Mouse (Mus musculus): ENCODE results near the gene Msantd3. TPM values are rescaled to one million over a fixed set of nuclear protein-coding genes. Genes with fewer than 3 reads are reported as not detected.

Gene Msantd3
- polyA plus RNA-seq, 1 experiment from 2014 or later: 28.4 TPM

DNA sequence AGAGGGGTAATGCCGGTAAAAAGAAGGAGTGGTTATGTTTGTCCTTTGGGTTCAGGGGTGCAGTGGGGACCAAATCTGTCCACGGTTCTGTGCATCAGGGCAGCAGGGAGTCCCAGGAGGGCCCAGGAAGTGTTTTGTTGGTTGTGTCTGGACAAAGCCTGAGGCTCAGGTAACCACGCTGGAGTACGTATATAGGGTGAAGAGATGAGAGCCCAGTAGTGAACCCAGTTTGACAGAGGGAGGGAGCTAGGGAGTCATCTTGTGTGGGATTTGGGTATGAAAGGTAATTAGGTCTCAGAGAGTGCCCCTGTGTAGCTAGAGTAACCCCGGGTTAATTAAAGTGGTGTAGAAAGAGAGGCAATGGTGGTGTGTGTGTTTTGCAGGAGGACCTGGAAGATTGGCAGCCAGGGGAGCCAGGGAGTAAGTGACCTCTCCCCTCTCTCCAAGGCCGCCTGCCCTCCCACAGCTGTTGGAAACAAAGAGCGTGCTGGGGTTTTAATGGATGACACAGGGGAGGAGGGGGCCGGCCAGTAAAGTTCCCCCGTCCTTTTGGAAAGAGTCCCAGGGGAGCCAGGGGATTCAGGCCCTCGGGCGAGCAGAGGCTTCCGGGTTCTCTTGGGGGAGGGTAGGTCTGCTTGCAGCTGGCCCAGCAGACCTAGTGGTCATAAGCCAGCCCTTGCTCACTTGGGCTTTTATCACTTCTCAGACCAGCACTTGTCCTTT is 46.5 kb downstream of the Msantd3 start:
- peak; percentile 48 for ATAC-seq (ENCODE audit: low read depth)
- peaks cover 10% of the 10 kb centered on the region for H3K4me1 ChIP-seq (ENCODE audit: control insufficient read depth, insufficient read depth, low read length)
- H3K36me3 ChIP-seq (ENCODE audit: control insufficient read depth, insufficient read depth, low read length): peaks cover 4% of the 10 kb centered on the region; the same call in 1 of the 2 replicates
- peak overlapping the region; percentile 98 for H3K9ac ChIP-seq (ENCODE audit: low read depth, low read length)
- DNase-seq (ENCODE audit: low spot score): peak; percentile 65
- peak overlapping the region; percentile 72 for H3K4me2 ChIP-seq (ENCODE audit: low read depth, low read length)
- no peaks in the 10 kb centered on the region for H3K9me3 ChIP-seq (ENCODE audit: control insufficient read depth, low read length)
- WGBS: 0% methylated on average over 12 of the region's 12 CpGs
- no peaks in the 10 kb centered on the region for H3K27me3 ChIP-seq (replicated peaks; ENCODE audit: control insufficient read depth, insufficient read depth, low read length)
- H3K27ac ChIP-seq (replicated peaks; ENCODE audit: low read depth, low read length): peak overlapping the region; percentile 96
- peak overlapping the region; percentile 72 for H3K4me3 ChIP-seq (ENCODE audit: low read depth, low read length)

DNA sequence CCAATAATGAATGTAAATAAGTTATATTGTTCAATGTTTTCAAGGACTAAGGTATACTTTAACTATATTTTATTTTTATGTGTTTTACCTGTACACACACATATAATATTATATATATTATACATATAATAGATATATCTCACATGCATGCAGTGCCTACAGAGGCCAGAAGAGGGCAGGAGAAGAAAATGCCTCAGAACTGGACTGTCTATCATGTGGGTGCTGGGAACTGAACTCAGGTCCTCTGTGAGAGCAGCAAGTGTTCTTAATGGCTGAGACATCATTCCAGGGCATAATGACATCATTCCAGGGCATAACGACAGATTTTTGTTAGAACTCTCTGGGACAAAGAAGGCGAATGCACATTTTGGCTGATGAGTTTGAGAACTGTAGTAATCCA is 47.8 kb downstream of the Msantd3 start:
- Histone ChIP-seq H3K9me3 (ENCODE audit: control insufficient read depth, low read length) (no peaks in the 10 kb centered on the region), H3K4me2 (ENCODE audit: low read depth, low read length) (no peak overlapping the region), H3K27ac (replicated peaks; ENCODE audit: low read depth, low read length) (no peak overlapping the region), H3K4me3 (ENCODE audit: low read depth, low read length) (no peak overlapping the region), H3K9ac (ENCODE audit: low read depth, low read length) (no peak overlapping the region), H3K27me3 (replicated peaks; ENCODE audit: control insufficient read depth, insufficient read depth, low read length) (no peaks in the 10 kb centered on the region), H3K4me1 (ENCODE audit: control insufficient read depth, insufficient read depth, low read length) (peaks cover 10% of the 10 kb centered on the region), H3K36me3 (ENCODE audit: control insufficient read depth, insufficient read depth, low read length) (peaks cover 4% of the 10 kb centered on the region; the same call in 1 of the 2 replicates)
- ATAC-seq (ENCODE audit: low read depth) (no peak), DNase-seq (ENCODE audit: low spot score) (no peak)
- 97% methylated on average over 2 of the region's 2 CpGs for WGBS

DNA sequence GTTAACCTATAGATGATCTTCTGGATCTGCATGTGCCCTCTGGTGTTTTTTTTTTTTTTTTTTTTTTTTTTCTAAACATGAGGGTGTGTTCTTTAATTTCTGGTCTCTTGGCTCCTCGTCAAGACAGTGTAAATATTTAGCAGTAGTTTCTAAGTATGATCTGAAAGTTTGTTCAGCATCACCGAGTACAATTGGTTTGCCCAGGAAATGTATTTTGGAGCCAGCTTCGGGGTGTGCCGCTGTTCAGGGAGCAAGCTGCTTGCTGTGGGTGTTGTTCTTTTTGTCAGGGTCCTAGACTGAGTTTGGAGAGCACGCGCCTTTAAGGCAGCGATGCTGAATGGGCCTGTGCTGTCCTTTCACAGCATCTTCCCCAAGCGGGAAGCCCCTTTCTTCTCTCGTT is 48.8 kb downstream of the Msantd3 start:
- no peak overlapping the region for H3K9ac ChIP-seq (ENCODE audit: low read depth, low read length)
- DNase-seq (ENCODE audit: low spot score) (no peak), ATAC-seq (ENCODE audit: low read depth) (no peak)
- H3K36me3 ChIP-seq (ENCODE audit: control insufficient read depth, insufficient read depth, low read length): peaks cover 4% of the 10 kb centered on the region; the same call in 1 of the 2 replicates
- H3K27me3 ChIP-seq (replicated peaks; ENCODE audit: control insufficient read depth, insufficient read depth, low read length): no peaks in the 10 kb centered on the region
- no peak overlapping the region for H3K4me2 ChIP-seq (ENCODE audit: low read depth, low read length)
- H3K4me1 ChIP-seq (ENCODE audit: control insufficient read depth, insufficient read depth, low read length): peaks cover 10% of the 10 kb centered on the region
- H3K9me3 ChIP-seq (ENCODE audit: control insufficient read depth, low read length): no peaks in the 10 kb centered on the region
- no peak overlapping the region for H3K4me3 ChIP-seq (ENCODE audit: low read depth, low read length)
- H3K27ac ChIP-seq (replicated peaks; ENCODE audit: low read depth, low read length): no peak overlapping the region
- WGBS: 79% methylated on average over 9 of the region's 9 CpGs

DNA sequence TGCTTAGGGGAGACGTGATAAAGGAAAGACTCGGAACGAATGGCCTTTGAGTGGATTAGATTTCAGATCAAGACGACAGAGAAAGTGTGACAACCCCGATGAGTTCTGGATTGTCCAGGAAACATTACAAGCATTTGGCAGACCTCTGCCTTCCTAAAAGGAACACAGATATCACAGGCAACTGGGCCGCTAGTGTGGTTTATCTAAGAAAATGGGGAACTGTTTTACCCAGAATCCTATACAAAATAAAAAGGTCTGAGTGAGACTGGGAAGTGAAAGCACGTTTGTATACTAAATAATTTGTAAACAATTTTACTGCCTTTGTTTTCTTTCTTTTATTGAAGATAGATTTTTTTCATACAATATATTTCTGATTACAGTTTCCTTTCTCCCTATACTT is 51.1 kb downstream of the Msantd3 start:
- DNase-seq (ENCODE audit: low spot score) (no peak), ATAC-seq (ENCODE audit: low read depth) (no peak)
- no peaks in the 10 kb centered on the region for H3K9me3 ChIP-seq (ENCODE audit: control insufficient read depth, low read length)
- H3K4me2 ChIP-seq (ENCODE audit: low read depth, low read length): no peak overlapping the region
- no peak overlapping the region for H3K4me3 ChIP-seq (ENCODE audit: low read depth, low read length)
- no peaks in the 10 kb centered on the region for H3K27me3 ChIP-seq (replicated peaks; ENCODE audit: control insufficient read depth, insufficient read depth, low read length)
- H3K9ac ChIP-seq (ENCODE audit: low read depth, low read length): no peak overlapping the region
- H3K4me1 ChIP-seq (ENCODE audit: control insufficient read depth, insufficient read depth, low read length): peaks cover 7% of the 10 kb centered on the region; the same call in 1 of the 2 replicates
- H3K36me3 ChIP-seq (ENCODE audit: control insufficient read depth, insufficient read depth, low read length): peaks cover 4% of the 10 kb centered on the region; the same call in 1 of the 2 replicates
- H3K27ac ChIP-seq (replicated peaks; ENCODE audit: low read depth, low read length): no peak overlapping the region
- WGBS: 78% methylated on average over 7 of the region's 7 CpGs

DNA sequence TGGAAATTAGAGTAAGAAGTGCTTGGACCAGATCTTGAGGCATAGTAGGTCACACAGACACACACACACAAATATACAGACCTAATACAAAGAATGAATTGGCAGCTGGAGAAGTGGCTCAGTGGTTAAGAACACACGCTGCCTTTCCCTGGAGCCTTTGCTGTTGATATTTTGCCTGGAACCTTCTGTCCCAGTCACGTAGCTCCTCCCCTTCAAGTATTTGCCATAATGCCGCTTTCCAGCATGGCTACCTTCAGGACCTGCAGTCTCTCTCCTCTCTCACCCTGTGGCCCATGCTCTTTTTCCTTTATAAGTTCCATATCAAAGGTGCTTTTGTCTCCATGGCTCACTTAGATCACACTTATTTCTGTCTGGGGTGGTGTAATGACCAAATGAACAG is 51.7 kb downstream of the Msantd3 start:
- DNase-seq (ENCODE audit: low spot score) (no peak), ATAC-seq (ENCODE audit: low read depth) (no peak)
- no peak overlapping the region for H3K9ac ChIP-seq (ENCODE audit: low read depth, low read length)
- WGBS: 88% methylated on average over 3 of the region's 3 CpGs
- H3K36me3 ChIP-seq (ENCODE audit: control insufficient read depth, insufficient read depth, low read length): peaks cover 4% of the 10 kb centered on the region; the same call in 1 of the 2 replicates
- H3K27ac ChIP-seq (replicated peaks; ENCODE audit: low read depth, low read length): no peak overlapping the region
- H3K9me3 ChIP-seq (ENCODE audit: control insufficient read depth, low read length): no peaks in the 10 kb centered on the region
- peaks cover 4% of the 10 kb centered on the region; the same call in 1 of the 2 replicates for H3K4me1 ChIP-seq (ENCODE audit: control insufficient read depth, insufficient read depth, low read length)
- no peaks in the 10 kb centered on the region for H3K27me3 ChIP-seq (replicated peaks; ENCODE audit: control insufficient read depth, insufficient read depth, low read length)
- no peak overlapping the region for H3K4me3 ChIP-seq (ENCODE audit: low read depth, low read length)
- no peak overlapping the region for H3K4me2 ChIP-seq (ENCODE audit: low read depth, low read length)

DNA sequence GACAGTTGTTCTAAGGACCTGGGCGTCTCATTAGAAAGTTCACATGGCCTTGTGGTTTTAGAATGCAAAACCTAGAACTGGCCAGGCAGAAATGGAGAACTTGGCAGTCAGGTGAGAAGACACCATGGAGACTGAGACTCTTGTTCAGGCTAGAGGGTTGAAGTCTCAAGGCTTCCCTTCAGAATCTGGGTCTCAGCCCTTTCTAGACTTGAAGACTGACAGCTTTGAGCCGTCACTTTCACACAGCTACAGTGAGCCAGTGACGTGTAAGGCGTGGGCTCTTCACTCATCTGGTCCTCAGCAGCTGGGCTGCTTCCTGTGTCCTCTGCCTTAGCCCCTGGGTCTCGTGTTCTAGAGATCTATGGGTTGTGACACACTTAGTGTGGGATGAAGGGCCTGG is 52.6 kb downstream of the Msantd3 start:
- Histone ChIP-seq H3K27ac (replicated peaks; ENCODE audit: low read depth, low read length) (no peak overlapping the region), H3K4me1 (ENCODE audit: control insufficient read depth, insufficient read depth, low read length) (no peaks in the 10 kb centered on the region), H3K4me2 (ENCODE audit: low read depth, low read length) (no peak overlapping the region), H3K4me3 (ENCODE audit: low read depth, low read length) (no peak overlapping the region), H3K27me3 (replicated peaks; ENCODE audit: control insufficient read depth, insufficient read depth, low read length) (no peaks in the 10 kb centered on the region), H3K9me3 (ENCODE audit: control insufficient read depth, low read length) (no peaks in the 10 kb centered on the region), H3K9ac (ENCODE audit: low read depth, low read length) (no peak overlapping the region), H3K36me3 (ENCODE audit: control insufficient read depth, insufficient read depth, low read length) (peaks cover 4% of the 10 kb centered on the region; the same call in 1 of the 2 replicates)
- 71% methylated on average over 5 of the region's 5 CpGs for WGBS
- no peak for ATAC-seq (ENCODE audit: low read depth)
- no peak for DNase-seq (ENCODE audit: low spot score)

DNA sequence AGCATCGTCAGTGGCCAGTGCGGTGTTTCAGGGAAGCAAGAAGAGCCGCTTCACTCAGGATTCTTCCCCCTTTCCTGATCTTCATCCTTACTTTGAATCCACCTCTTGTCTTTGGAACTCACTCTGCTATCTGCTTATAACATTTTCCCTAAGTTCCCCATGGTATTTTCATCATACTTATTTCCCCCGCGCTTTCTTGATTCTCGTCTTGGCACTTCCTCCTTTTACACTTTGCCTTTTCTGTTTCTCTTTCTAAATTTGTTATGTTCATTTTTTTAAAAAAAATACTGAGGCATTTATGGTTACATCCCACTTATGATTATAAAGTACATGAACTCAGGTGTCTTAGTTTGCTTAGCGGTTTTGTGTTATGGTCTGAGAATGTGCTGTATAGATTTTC is 53.1 kb downstream of the Msantd3 start:
- ATAC-seq (ENCODE audit: low read depth) (no peak), DNase-seq (ENCODE audit: low spot score) (no peak)
- 86% methylated on average over 7 of the region's 7 CpGs for WGBS
- no peak overlapping the region for H3K27ac ChIP-seq (replicated peaks; ENCODE audit: low read depth, low read length)
- H3K4me1 ChIP-seq (ENCODE audit: control insufficient read depth, insufficient read depth, low read length): no peaks in the 10 kb centered on the region
- H3K4me2 ChIP-seq (ENCODE audit: low read depth, low read length): no peak overlapping the region
- H3K9me3 ChIP-seq (ENCODE audit: control insufficient read depth, low read length): no peaks in the 10 kb centered on the region
- H3K27me3 ChIP-seq (replicated peaks; ENCODE audit: control insufficient read depth, insufficient read depth, low read length): no peaks in the 10 kb centered on the region
- H3K9ac ChIP-seq (ENCODE audit: low read depth, low read length): no peak overlapping the region
- H3K36me3 ChIP-seq (ENCODE audit: control insufficient read depth, insufficient read depth, low read length): peaks cover under 1% of the 10 kb centered on the region; the same call in 1 of the 2 replicates
- H3K4me3 ChIP-seq (ENCODE audit: low read depth, low read length): no peak overlapping the region

DNA sequence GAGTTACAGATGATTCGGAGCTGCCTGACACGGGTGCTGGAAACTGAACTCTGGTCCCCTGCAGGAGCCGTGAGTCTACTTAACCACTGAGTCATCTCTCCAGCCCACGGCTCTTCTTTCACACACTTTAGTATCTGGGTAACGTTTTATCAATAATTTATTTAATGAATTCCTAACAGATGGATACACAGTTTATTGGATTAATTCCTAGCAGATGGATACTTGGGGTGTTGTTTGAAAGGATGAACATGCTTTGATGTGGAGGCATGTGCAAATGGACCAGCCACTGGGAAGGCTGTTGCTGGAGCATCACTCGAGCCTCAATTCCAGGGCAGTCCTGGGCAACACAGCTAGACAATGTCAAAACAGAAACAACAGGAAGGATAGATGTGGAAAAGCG is 56.4 kb downstream of the Msantd3 start:
- Histone ChIP-seq H3K4me1 (ENCODE audit: control insufficient read depth, insufficient read depth, low read length) (no peaks in the 10 kb centered on the region), H3K36me3 (ENCODE audit: control insufficient read depth, insufficient read depth, low read length) (no peaks in the 10 kb centered on the region), H3K27ac (replicated peaks; ENCODE audit: low read depth, low read length) (no peak overlapping the region), H3K9me3 (ENCODE audit: control insufficient read depth, low read length) (no peaks in the 10 kb centered on the region), H3K4me2 (ENCODE audit: low read depth, low read length) (no peak overlapping the region), H3K9ac (ENCODE audit: low read depth, low read length) (no peak overlapping the region), H3K27me3 (replicated peaks; ENCODE audit: control insufficient read depth, insufficient read depth, low read length) (no peaks in the 10 kb centered on the region), H3K4me3 (ENCODE audit: low read depth, low read length) (no peak overlapping the region)
- DNase-seq (ENCODE audit: low spot score) (no peak), ATAC-seq (ENCODE audit: low read depth) (no peak)
- WGBS: 90% methylated on average over 7 of the region's 7 CpGs

DNA sequence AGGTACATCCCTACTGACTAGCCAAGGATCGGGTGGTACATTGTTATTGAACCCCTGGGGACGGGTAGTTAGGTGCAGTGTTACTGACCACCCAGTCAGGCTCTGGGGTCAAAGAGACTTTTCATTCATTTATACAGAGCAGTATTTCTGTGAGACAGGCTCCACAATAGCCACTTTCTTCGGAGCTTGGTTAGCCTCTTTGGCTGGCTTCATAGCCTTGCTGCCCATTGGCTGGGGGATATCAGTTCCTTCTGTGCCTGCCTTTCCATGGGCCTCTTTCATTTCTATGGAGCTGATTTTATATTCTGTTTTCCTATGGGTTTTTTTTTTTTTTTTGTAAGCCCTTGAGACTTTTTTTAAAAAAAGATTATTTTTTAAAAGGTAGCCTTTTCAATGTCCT is 65.9 kb downstream of the Msantd3 start:
- no peak overlapping the region for H3K4me2 ChIP-seq (ENCODE audit: low read depth, low read length)

More for the DNA sequence above, 65.9 kb downstream of the Msantd3 start:
- WGBS: 60% methylated on average over 3 of the region's 3 CpGs
- H3K4me1 ChIP-seq (ENCODE audit: control insufficient read depth, insufficient read depth, low read length): no peaks in the 10 kb centered on the region
- H3K4me3 ChIP-seq (ENCODE audit: low read depth, low read length): no peak overlapping the region
- no peak overlapping the region; the same call in 1 of the 2 replicates for H3K27ac ChIP-seq (replicated peaks; ENCODE audit: low read depth, low read length)
- no peaks in the 10 kb centered on the region for H3K9me3 ChIP-seq (ENCODE audit: control insufficient read depth, low read length)
- ATAC-seq (ENCODE audit: low read depth) (no peak), DNase-seq (ENCODE audit: low spot score) (no peak)
- no peak overlapping the region for H3K9ac ChIP-seq (ENCODE audit: low read depth, low read length)
- H3K27me3 ChIP-seq (replicated peaks; ENCODE audit: control insufficient read depth, insufficient read depth, low read length): no peaks in the 10 kb centered on the region
- peaks cover 21% of the 10 kb centered on the region for H3K36me3 ChIP-seq (ENCODE audit: control insufficient read depth, insufficient read depth, low read length)

All from embryonic facial prominence, embryonic 14.5 days (tissue).